Mouse (Mus musculus): ENCODE measurements around the gene Thsd7b. TPM values are rescaled to one million over a fixed set of nuclear protein-coding genes. Genes with fewer than 3 reads are reported as not detected.

Thsd7b gene
- total RNA-seq (2015), result not detected in 2 replicates
- total RNA-seq (2017), result 0.12 and 0.41 TPM in 2 replicates

DNA sequence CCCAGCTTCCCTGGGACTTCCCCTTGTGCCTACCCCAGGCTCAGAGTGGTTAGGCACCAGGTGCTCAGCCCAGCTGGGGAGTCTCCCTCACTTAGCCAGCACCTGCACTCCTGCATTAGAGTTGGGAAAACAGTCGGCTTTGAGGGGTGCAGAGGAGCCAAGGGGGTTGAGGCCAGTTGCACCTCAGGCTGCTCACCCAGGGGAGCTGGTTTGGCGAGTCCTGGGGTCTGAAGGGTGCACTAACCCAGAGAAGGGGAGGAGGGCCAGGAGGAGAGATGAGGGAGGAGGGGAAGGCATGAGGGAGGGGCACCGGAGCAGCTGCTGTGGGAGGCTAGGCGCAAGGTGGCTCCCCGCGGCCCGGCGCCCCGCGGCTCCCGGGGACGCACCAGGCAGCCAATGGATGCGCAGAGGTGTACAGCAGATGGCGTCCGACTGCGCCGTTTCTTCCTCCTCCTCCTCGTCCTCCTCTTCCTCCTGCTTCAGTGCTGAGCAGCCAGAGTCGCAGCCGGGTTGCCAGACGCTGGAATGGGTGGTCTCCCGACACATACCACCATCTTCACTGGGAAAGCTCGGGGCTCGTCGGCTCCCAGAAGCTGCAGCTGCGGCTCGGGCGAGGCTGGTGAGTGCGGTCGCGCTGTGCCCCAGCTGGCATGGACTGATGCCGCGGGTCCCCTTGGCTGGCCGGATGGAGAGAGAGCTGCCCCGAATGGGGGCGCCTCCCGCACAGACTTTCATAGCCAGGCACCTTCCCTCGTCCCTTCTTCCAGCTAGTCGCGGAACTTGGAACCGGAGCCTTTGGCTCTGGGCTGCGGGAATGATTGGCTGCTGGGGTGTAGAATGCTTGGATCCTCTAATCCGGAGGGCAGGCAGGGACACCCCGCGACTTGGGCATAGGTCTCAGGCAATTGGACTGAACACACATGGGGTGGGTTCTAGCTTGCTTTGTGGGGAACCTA lies at the start of gene Thsd7b:
TSS of gene Thsd7b (plus strand) at position 321 of the 956 bp plus-strand sequence.
- ATAC-seq (replicated peaks; ENCODE audit: poor library complexity), result 0 out of 2 replicates have a peak, but pooled peaks have one; percentile 17

DNA sequence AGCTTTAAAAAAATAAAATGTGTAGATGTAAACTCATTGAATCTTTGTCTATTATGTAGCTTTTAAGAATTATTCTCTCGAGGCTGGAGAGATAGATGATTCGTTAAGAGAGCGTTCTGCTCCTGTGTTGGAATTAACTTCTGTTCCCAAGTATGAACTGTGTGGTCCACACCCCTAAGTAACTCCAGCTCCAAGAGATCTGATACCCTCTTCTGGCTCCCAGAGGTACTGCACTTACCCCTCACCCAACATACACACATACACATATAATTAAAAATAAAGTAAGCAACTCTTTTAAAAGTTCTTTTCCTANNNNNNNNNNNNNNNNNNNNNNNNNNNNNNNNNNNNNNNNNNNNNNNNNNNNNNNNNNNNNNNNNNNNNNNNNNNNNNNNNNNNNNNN lies 28.8 kb upstream of the Thsd7b start:
- peak; percentile 71; the same call in 1 of the 2 replicates for ATAC-seq (replicated peaks; ENCODE audit: poor library complexity)

DNA sequence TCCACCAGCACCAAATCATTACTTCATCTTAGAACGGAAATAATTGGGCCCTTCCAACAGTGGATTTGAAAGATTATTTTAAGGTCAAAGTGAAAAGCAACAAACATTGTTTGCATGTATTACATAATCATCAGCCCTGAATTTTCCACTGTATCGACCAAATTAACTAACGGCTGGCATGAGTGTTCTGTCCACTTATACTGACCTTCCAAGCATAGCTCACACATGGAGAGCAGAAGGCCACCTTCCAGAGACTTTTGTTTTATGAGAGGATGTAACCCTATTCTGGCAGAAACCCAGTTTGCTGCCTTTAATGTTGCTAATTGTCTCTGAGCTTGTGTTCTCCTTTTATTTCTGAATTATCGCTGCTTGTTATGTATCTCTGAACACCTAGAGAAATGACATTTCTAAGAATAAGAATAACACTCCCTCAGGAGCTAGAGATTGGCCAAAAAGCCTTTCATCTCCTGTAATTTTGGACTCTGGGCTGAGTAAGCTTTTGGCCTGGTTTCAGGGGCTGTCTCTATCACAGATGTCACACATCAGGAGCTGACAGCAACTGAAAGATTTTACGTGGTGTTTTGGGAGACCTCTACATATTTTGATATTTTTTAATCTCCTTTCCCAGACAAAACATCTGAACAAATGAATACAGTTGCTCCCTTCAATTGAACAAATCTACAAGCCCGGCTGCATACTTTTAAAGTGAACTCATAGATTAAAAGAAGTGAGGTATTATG lies 22.2 kb upstream of the Thsd7b start:
- no peak for ATAC-seq (replicated peaks; ENCODE audit: poor library complexity)

DNA sequence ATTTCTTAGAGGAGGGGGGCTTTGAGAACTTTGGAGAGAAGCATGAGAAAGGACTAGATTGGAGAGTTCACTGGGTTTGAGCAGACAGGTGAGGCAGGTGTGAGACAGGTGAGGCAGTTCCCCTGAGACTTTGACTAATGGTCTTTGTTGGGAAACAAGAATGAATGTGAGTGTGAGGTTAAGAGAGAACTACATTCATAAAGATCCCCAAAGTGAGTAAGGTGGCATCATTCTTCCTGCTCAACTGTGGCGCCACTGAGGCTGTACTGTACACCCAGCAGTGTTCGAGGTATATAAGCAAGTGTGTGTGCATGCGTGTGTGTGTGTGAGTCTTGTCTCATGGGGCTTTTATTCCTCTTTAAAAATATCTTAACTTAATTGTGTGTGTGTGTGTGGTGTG lies 6.4 kb upstream of the Thsd7b start:
- ATAC-seq (replicated peaks; ENCODE audit: poor library complexity), result no peak

DNA sequence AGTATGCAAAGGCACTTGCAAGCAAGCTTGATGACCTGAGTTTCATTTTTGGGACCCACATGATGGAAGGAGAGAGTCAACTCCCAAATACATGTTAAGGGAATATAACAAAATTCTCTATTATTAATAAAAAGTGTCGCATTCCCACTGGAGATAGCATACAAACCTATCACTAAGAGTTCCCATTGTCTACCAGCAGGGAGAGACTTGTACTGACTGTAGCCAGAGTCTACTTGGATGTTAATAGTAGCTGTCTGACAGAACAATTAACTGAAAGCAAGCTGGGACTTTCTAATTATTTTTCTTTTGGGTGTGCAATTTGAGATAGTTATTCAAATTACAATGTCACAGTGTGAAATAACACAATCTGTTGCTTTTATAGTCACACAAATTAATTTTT lies 31.1 kb downstream of the Thsd7b start:
- no peak for ATAC-seq (replicated peaks; ENCODE audit: poor library complexity)

DNA sequence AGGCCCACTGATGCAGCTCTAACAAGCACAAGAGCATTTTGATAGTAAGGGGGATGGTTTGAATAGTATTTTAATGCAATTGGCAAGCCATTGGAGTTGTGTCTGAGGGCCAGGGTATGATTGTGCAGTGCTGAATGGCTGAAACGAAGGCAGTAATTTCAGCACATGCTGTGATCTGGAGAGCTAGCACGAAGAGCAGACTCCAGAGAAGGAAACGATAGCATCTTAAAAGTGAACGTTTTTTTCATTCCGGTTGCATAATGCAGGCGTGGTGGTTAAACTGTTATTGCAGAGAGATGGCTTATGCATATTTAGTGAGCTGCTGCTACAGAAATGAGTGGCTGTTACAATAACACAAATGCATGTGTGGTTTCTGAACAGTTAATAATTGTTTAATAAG lies 51.3 kb downstream of the Thsd7b start:
- ATAC-seq (replicated peaks; ENCODE audit: poor library complexity), result peak; percentile 65

DNA sequence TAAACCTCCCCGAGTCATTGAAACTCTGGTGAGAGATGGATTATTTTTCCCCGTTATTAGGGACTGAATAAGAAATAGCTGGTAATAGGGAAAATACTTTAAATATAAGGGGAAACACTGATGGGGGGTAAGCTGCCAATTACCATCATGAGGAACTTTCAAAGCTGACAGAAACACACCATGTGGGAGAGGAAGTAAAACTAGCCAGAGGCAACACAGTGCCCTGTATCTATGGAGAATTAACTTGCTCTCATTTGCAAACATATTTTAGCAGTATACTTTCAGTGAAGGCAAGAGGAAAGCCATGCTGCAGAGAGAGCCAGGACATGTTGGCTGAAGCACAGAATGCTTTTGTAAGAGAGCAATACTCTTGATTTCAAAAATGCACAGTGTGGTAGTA lies 51.7 kb downstream of the Thsd7b start:
- ATAC-seq (replicated peaks; ENCODE audit: poor library complexity), result 0 out of 2 replicates have a peak, but pooled peaks have one; percentile 26

DNA sequence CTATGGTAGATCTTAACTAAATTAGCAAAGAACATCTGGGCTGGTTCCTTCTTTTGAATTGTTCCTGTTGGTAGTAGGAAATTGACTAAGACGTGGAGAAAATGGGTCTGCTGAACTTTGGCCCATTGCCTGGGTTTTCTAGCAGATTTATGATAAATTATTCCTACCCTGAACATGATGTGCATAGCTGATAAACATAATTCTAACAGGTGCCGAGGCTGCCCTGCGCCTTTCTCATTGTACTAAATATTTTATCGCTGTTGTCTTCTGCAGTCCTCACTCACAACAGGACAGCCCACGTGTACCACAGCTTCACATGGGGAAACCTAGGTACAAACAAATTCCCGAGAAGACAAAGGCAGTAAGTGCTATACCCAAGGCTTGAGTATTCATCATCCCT lies 83.5 kb downstream of the Thsd7b start:
- ATAC-seq (replicated peaks; ENCODE audit: poor library complexity), result no peak

DNA sequence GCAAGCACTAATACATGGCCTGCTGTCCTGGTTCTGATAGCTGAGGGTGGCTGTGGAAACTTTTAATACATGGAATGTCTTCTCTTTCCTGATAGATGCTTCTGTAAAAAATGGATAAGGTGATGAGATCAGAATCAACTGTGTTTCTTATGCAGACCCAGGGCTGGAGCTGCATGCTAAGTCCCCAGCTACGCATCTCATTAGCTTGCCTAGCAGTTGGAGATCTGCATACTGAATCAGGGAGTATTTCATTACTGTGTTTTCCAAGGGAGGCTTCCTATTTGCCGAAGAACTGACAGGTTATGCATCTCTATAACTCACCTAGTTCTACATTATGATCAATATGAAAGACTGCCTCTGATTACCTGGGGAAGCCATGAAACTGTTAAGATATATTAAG lies 84.3 kb downstream of the Thsd7b start:
- no peak for ATAC-seq (replicated peaks; ENCODE audit: poor library complexity)

DNA sequence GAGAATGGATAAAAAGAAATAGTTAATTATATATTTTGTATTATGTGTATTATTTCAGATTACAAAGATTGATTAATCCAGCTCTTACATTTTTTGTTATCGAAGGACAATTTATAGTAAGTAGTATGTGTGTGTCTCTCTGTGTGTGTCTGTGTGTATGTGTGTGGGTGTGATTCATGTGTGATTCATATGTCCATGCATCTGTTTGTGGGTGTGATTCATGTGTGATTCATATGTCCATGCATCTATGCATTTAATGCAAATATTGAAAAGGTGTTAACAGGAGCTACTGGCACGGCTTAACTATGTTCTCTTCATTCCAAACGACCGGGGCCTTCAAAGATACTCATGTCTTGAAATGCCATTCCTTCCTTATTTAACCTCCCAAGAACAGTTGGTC lies 90.3 kb downstream of the Thsd7b start:
- ATAC-seq (replicated peaks; ENCODE audit: poor library complexity), result no peak

DNA sequence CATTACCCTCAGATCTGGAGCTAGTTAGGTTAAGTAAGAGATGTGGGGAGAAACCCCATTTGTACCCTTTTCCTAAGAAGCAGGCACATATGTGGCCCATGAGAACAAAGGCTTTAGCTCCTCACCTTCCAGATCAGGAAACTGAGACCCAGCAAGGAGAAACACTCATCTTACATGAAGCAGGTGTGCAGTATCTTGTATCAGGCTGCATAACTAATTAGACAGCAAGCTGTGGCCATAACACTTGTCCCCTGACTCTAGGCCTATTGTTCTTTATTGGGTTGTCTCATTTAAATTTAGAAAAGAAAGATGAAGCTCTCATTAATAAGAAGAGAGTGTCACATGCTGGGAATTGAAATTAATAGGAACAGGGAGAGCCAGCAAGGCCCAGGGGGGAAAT lies 91.7 kb downstream of the Thsd7b start:
- no peak for ATAC-seq (replicated peaks; ENCODE audit: poor library complexity)

DNA sequence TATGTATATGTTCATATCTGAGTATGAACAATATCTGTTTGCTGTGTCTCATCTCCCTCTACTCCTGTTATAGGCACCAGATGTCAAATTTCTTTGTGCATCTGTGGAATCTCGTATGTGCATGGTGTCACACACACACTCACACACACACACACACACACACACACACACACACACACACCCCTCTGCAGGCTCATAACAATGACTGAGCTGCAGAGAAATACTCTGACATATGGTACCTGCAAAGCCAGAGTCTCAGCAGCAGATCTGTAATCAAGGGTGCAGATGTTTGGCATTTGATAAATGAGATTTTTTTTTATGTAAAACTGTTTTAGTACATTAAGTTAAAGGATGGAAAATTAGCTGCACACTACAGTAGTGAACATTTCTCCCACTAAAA lies 92.5 kb downstream of the Thsd7b start:
- ATAC-seq (replicated peaks; ENCODE audit: poor library complexity), result no peak

DNA sequence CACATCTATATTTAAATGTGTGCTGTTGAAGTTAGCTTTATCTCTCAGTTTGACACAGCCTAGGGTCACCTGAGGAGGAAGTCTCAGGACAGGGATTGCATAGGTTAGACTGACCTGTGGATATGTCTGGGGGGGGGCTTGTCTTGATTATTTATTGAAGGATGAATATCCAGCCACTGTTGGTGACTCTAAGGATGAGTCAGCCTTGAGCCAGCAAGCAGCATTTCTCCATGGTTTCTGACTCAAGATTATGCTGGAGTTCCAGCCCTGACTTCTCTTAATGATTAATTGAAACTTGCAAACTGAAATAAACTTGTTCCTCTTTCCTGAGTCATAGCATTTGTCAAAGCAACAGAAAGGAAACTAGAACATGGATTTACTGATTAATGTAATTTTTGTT lies 113.4 kb downstream of the Thsd7b start:
- 0 out of 2 replicates have a peak, but pooled peaks have one; percentile 20 for ATAC-seq (replicated peaks; ENCODE audit: poor library complexity)

DNA sequence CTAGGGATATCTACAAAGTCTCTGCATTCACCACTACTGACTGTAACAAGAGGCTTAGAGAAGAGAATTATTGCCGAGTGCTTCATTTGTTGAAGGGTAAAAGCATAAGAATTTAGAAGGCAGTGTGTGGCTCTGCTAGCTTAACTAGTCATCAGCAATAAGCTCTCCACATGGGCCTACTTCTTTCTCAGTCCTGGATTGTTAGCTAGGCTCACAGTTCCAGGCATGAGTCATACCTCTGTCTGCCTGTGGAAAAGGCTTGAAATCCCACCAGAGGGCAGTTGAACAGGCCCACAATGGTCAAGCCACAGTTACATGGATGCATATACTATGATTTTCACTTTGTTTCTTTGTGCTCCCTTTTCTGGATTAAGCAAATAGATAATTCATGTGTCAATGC lies 138.5 kb downstream of the Thsd7b start:
- ATAC-seq (replicated peaks; ENCODE audit: poor library complexity), result no peak

DNA sequence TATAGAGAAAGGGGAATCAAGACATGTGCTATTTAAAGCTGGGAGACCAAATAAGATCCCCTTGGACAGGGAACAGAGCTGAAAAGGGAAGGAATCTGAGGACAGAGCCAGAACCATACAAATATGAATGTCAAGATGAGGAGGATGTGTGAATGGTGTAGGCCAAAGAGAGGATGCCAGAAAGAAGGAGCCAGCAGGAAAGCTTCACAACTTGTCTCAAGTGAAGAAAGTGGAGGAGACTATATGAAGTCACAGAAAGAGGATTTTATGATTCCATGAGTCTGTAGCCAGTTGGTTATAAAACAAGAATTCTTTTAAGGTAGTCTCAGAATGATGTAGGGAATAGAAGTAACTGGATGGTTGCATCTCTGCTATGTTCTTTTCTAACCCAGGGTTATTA lies 148.5 kb downstream of the Thsd7b start:
- ATAC-seq (replicated peaks; ENCODE audit: poor library complexity), result no peak

DNA sequence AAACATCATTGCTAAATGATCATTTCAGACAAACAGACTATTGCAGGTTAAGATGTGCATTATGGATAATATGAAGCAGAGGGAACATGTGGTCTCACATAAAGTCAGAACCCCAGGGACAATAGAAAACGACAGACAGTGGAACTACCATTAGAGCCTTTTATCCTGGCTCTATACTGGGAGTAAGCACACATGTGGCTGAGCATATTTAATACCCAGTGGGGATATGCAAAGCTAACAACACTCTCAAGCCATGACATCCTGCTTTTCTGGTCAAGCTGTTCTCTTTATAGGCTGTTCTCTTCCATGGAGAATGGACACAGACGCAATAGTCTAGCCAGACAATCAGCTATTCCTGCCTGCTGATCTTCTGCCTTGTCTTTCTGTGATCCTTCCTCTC lies 191.3 kb downstream of the Thsd7b start:
- ATAC-seq (replicated peaks; ENCODE audit: poor library complexity), result no peak

DNA sequence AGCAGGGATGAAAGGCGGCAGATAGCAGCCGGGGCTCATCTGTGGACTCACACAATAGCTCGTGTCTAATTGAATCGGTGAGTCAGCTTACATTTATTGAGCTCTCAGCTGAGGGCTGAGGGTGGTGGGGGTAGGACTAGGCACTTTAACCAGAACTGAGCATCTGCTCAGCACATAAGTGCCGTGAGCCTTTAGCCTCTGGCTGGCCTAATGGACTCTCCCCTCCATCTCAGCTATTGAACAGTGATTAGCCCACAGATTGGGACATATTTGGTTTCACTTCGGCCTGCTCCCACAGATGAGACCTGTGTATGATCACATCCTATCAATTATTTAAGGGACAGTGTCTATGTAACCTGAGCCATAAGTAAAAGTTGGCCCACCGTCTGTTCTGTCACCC lies 200.4 kb downstream of the Thsd7b start:
- no peak for ATAC-seq (replicated peaks; ENCODE audit: poor library complexity)

DNA sequence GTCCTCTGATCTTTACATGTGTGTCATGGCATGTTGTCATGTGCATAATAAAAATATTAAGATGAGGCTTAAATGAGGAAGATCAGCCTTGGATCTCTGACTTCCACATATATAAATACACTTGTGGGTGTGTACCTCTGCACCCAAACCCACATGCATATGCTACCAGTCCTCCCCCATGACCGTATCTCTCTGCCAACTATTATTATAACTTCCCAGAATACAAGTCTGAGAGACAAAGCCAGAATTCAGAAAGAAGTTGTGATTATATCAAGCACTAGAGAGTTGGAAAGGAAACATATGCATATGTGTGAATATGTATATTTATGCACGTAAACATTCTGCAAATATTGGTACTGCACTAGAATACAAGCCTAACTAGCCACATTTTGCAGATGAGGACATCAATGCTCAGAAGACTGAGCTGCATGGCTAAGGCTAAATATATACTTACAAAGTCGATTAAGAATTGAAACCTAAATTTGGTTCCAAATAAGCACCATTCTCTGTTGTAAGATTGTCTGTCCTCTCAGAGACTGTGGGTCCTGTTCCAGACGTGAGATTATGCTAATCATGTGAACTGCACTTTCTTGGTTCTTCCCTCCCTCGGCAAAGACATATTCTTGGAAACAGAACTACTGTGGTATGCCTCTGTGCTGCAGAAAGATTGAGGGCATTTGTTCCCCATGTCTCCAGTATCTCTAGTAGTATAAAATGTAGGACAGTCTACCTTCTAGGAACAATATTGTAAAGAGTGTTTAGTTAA lies 211.3 kb downstream of the Thsd7b start:
- no peak for ATAC-seq (replicated peaks; ENCODE audit: poor library complexity)

DNA sequence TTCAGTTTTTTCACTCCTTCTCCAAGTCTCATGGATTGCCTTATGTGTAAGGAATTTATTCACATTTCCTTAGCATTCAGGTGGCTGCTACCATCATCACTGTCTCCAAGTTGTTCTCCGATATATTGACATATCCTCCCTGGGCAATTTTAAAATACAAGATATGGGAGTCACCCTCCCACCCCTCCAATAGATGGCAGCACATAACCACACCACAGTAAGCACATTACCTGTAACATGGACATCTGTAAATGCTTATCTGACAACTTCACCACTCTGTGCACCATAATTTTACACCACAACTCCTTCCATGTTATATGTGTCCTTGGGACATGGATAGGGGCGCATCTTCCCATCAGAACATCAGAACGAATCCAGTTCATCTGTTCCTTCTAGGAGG lies 218.0 kb downstream of the Thsd7b start:
- peak; percentile 90 for ATAC-seq (replicated peaks; ENCODE audit: poor library complexity)

DNA sequence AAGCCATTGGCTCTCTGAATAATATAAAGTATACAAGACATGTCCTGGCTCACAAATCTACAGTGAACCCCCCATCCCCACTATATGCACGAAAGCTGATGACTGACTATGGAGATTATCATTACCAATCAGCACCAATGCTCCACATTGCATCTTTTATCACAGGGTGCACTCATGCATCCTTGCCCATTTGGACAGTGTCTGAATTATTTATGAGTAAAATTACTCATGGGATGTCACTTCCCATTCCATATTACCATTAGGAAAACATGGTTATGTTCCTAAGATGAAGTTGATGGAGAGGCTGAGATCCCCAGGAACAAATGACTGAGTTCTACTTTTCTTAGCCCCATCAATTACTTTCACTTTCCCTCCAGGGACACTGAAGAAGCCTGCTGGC lies 220.8 kb downstream of the Thsd7b start:
- ATAC-seq (replicated peaks; ENCODE audit: poor library complexity), result no peak

DNA sequence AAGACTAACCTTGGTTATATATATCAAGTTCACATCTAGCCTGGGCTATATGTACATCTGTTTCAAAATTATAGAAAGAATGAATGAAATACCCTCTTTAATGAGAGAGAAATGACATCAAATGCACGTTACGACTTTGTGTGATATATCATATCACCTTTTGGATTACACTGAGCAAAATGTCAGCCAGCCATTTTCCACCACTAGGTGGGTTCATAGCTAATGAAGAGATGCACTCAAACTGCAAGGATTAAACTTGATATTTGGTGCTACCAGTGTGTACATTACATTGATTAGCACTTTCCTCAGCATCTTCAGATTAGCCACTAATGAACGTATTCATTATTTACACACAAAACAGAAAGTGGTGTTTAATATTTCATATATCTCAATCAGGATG lies 228.6 kb downstream of the Thsd7b start:
- ATAC-seq (replicated peaks; ENCODE audit: poor library complexity), result 0 out of 2 replicates have a peak, but pooled peaks have one; percentile 34

Measured in megakaryocyte progenitor cell, adult 5-6 weeks (primary cell).